Mouse (Mus musculus) neural tube, embryonic 15.5 days (tissue): ENCODE results near the gene Tapbp. TPM values are rescaled to one million over a fixed set of nuclear protein-coding genes. Genes with fewer than 3 reads are reported as not detected.

Experiments used
- ATAC-seq: fragments of 200-750 bp; cut with Nextera tagmentation; 2 replicates; pipeline ENCODE4 v1.8.0; 2017; ENCODE audit warnings: mild to moderate bottlenecking, moderate TSS enrichment, moderate library complexity; ENCODE audit not compliant: low FRiP score
- H3K27ac ChIP-seq: fragments of 300-500 bp; sonication (generic); replicated peaks from 2 replicates; pipeline ENCODE4 v1.5.1; 2015; ENCODE audit warnings: mild to moderate bottlenecking, inconsistent platforms
- H3K27me3 ChIP-seq: fragments of 300-500 bp; sonication (generic); replicated peaks from 2 replicates; pipeline ENCODE4 v1.6.1; 2015; ENCODE audit warnings: inconsistent platforms
- H3K36me3 ChIP-seq: fragments of 300-500 bp; sonication (generic); 2 replicates; pipeline ENCODE4 v1.6.1; 2015; ENCODE audit warnings: inconsistent platforms
- H3K4me1 ChIP-seq: fragments of 300-500 bp; sonication (generic); 2 replicates; pipeline ENCODE4 v1.6.1; 2015; ENCODE audit warnings: inconsistent platforms
- H3K4me2 ChIP-seq: fragments of 300-500 bp; sonication (generic); 2 replicates; pipeline ENCODE4 v1.6.1; 2015; ENCODE audit warnings: inconsistent platforms, mild to moderate bottlenecking, moderate library complexity
- H3K4me3 ChIP-seq: fragments of 300-500 bp; sonication (generic); replicated peaks from 2 replicates; pipeline ENCODE4 v1.5.1; 2015; ENCODE audit warnings: mild to moderate bottlenecking, inconsistent platforms
- H3K9ac ChIP-seq: fragments of 300-500 bp; sonication (generic); replicated peaks from 2 replicates; pipeline ENCODE4 v1.6.1; 2015; ENCODE audit warnings: mild to moderate bottlenecking, inconsistent platforms
- H3K9me3 ChIP-seq: fragments of 300-500 bp; sonication (generic); replicated peaks from 2 replicates; pipeline ENCODE4 v1.6.1; 2016; ENCODE audit warnings: inconsistent platforms
- WGBS: fragments of 180-500 bp; shearing (Covaris S2); methylation state at CpG from one replicate; pipeline ENCODE4 v1.1.7; 2015; ENCODE audit warnings: mixed read lengths; 5-methylcytosine and 5-hydroxymethylcytosine counted together
- polyA plus RNA-seq: library from polyadenylated mRNA; unstranded; fragments of >200 nt; fragmentation: Nextera tagmentation; extraction: Ambion mirVana; gene quantifications from 2 replicates; pipeline ENCODE4 v1.2.1, GENCODE M21; 2015

Gene Tapbp
- polyA plus RNA-seq, 1 experiment from 2014 or later = 35.3 TPM

- Histone ChIP-seq H3K27ac (no peak overlapping the region; the same call in 1 of the 2 replicates), H3K9me3 (no peaks in the 10 kb centered on the region), H3K4me3 (peak overlapping the region; percentile 80), H3K36me3 (peaks cover 14% of the 10 kb centered on the region; the same call in 1 of the 2 replicates), H3K4me1 (peaks cover 27% of the 10 kb centered on the region), H3K4me2 (peak overlapping the region; percentile 98), H3K27me3 (no peaks in the 10 kb centered on the region), H3K9ac (peak overlapping the region; percentile 90; the same call in 1 of the 2 replicates)
- 61% methylated on average over 21 of the region's 21 CpGs for WGBS
- ATAC-seq = no peak
These were observed 12.7 kb downstream of the Tapbp start for GRCm38 (mm10) chr17:33928251-33928947.

- peak; percentile 85 for ATAC-seq
- Histone ChIP-seq H3K27me3 (no peaks in the 10 kb centered on the region), H3K36me3 (peaks cover 22% of the 10 kb centered on the region; the same call in 1 of the 2 replicates), H3K4me3 (peak within 1 kb of the TSS; percentile 80), H3K4me1 (peaks cover 27% of the 10 kb centered on the region), H3K4me2 (peak within 1 kb of the TSS; percentile 98), H3K27ac (peak within 1 kb of the TSS; percentile 97), H3K9me3 (no peaks in the 10 kb centered on the region), H3K9ac (peak within 1 kb of the TSS; percentile 90)
- WGBS = under 1% methylated on average over 71 of the region's 80 CpGs
These were observed 13.9 kb downstream of the Tapbp start, which contains the start of gene Rgl2 for GRCm38 (mm10) chr17:33929371-33930279. Gene Rgl2 (plus strand): TSS chr17:33929543.

- no peaks in the 10 kb centered on the region for H3K9me3 ChIP-seq
- peak overlapping the region; percentile 90 for H3K9ac ChIP-seq
- H3K27ac ChIP-seq = peak overlapping the region; percentile 97
- H3K4me2 ChIP-seq = peak overlapping the region; percentile 98
- peaks cover 29% of the 10 kb centered on the region for H3K36me3 ChIP-seq
- H3K4me1 ChIP-seq = peaks cover 27% of the 10 kb centered on the region
- peak; percentile 15; the same call in 1 of the 2 replicates for ATAC-seq
- peak overlapping the region; percentile 80 for H3K4me3 ChIP-seq
- H3K27me3 ChIP-seq = no peaks in the 10 kb centered on the region
- WGBS = under 1% methylated on average over 45 of the region's 45 CpGs
These were observed 14.8 kb downstream of the Tapbp start for GRCm38 (mm10) chr17:33930280-33931158.

GRCm38 (mm10) chr17:33931159-33931866 lies 15.6 kb downstream of the Tapbp start:
- peak overlapping the region; percentile 80 for H3K4me3 ChIP-seq
- WGBS = 43% methylated on average over 17 of the region's 18 CpGs
- no peaks in the 10 kb centered on the region for H3K9me3 ChIP-seq
- peaks cover 27% of the 10 kb centered on the region for H3K4me1 ChIP-seq
- no peak for ATAC-seq
- H3K4me2 ChIP-seq = peak overlapping the region; percentile 98
- H3K27me3 ChIP-seq = no peaks in the 10 kb centered on the region
- H3K36me3 ChIP-seq = peaks cover 29% of the 10 kb centered on the region
- peak overlapping the region; percentile 97; the same call in 1 of the 2 replicates for H3K27ac ChIP-seq
- peak overlapping the region; percentile 90 for H3K9ac ChIP-seq

GRCm38 (mm10) chr17:33931947-33932346 lies 16.2 kb downstream of the Tapbp start:
- Histone ChIP-seq H3K9me3 (no peaks in the 10 kb centered on the region), H3K4me2 (0 out of 2 replicates have a peak overlapping the region, but pooled peaks have one; percentile 98), H3K9ac (no peak overlapping the region), H3K27ac (no peak overlapping the region), H3K4me3 (no peak overlapping the region), H3K4me1 (peaks cover 27% of the 10 kb centered on the region), H3K36me3 (peaks cover 33% of the 10 kb centered on the region), H3K27me3 (no peaks in the 10 kb centered on the region)
- no peak for ATAC-seq
- 93% methylated on average over 11 of the region's 11 CpGs for WGBS

- Histone ChIP-seq H3K27ac (no peak overlapping the region), H3K36me3 (peaks cover 38% of the 10 kb centered on the region), H3K9me3 (no peaks in the 10 kb centered on the region), H3K27me3 (no peaks in the 10 kb centered on the region), H3K4me3 (no peak overlapping the region), H3K4me1 (peaks cover 27% of the 10 kb centered on the region), H3K9ac (no peak overlapping the region), H3K4me2 (no peak overlapping the region)
- WGBS = 92% methylated on average over 14 of the region's 14 CpGs
- no peak for ATAC-seq
These were observed 16.7 kb downstream of the Tapbp start for GRCm38 (mm10) chr17:33932448-33932847.

- no peak overlapping the region for H3K9ac ChIP-seq
- no peak overlapping the region for H3K4me2 ChIP-seq
- no peaks in the 10 kb centered on the region for H3K27me3 ChIP-seq
- H3K4me1 ChIP-seq = peaks cover 22% of the 10 kb centered on the region
- WGBS = 96% methylated on average over 15 of the region's 15 CpGs
- ATAC-seq = no peak
- H3K36me3 ChIP-seq = peaks cover 41% of the 10 kb centered on the region
- no peak overlapping the region for H3K27ac ChIP-seq
- H3K4me3 ChIP-seq = no peak overlapping the region
- H3K9me3 ChIP-seq = no peaks in the 10 kb centered on the region
These were observed 17.3 kb downstream of the Tapbp start for GRCm38 (mm10) chr17:33932970-33933369.

- H3K9me3 ChIP-seq = no peaks in the 10 kb centered on the region
- no peak overlapping the region for H3K4me3 ChIP-seq
- no peak overlapping the region for H3K27ac ChIP-seq
- peaks cover 25% of the 10 kb centered on the region for H3K4me1 ChIP-seq
- no peaks in the 10 kb centered on the region for H3K27me3 ChIP-seq
- no peak overlapping the region for H3K4me2 ChIP-seq
- no peak for ATAC-seq
- H3K9ac ChIP-seq = no peak overlapping the region
- WGBS = 91% methylated on average over 21 of the region's 21 CpGs
- peaks cover 47% of the 10 kb centered on the region for H3K36me3 ChIP-seq
These were observed 19.8 kb downstream of the Tapbp start for GRCm38 (mm10) chr17:33935422-33936055.

GRCm38 (mm10) chr17:33936993-33937392 lies 21.3 kb downstream of the Tapbp start:
- peaks cover 24% of the 10 kb centered on the region for H3K4me1 ChIP-seq
- ATAC-seq = no peak
- no peak overlapping the region for H3K9ac ChIP-seq
- no peak overlapping the region for H3K27ac ChIP-seq
- WGBS = 89% methylated on average over 15 of the region's 15 CpGs
- no peak overlapping the region for H3K4me2 ChIP-seq
- no peak overlapping the region for H3K4me3 ChIP-seq
- no peaks in the 10 kb centered on the region for H3K27me3 ChIP-seq
- peaks cover 47% of the 10 kb centered on the region for H3K36me3 ChIP-seq
- no peaks in the 10 kb centered on the region for H3K9me3 ChIP-seq

- Histone ChIP-seq H3K9ac (no peak overlapping the region), H3K4me2 (peak overlapping the region; percentile 96; the same call in 1 of the 2 replicates), H3K4me3 (peak overlapping the region; percentile 91), H3K9me3 (no peaks in the 10 kb centered on the region), H3K36me3 (peaks cover 46% of the 10 kb centered on the region), H3K27me3 (no peaks in the 10 kb centered on the region), H3K27ac (no peak overlapping the region), H3K4me1 (peaks cover 26% of the 10 kb centered on the region)
- no peak for ATAC-seq
- 73% methylated on average over 11 of the region's 11 CpGs for WGBS
These were observed 23.1 kb downstream of the Tapbp start for GRCm38 (mm10) chr17:33938783-33939182.
